Mouse (Mus musculus) hindbrain, embryonic 11.5 days (tissue): ENCODE measurements around the gene Pga5. TPM values are rescaled to one million over a fixed set of nuclear protein-coding genes. Genes with fewer than 3 reads are reported as not detected.

Experiments
- ATAC-seq: fragments of 200-750 bp; cut with Nextera tagmentation; 2 replicates; pipeline ENCODE4 v1.8.0; 2017; ENCODE audit warnings: mild to moderate bottlenecking, moderate TSS enrichment, moderate library complexity; ENCODE audit not compliant: low FRiP score
- DNase-seq: peaks from one replicate; pipeline ENCODE4 v3.0.0-alpha.2; 2015; ENCODE audit warnings: low spot score
- H3K27ac ChIP-seq: fragments of 300-500 bp; sonication (generic); 2 replicates; pipeline ENCODE4 v1.5.1; 2014; ENCODE audit warnings: mild to moderate bottlenecking, low read depth, low read length
- H3K27me3 ChIP-seq: fragments of 300-500 bp; sonication (generic); 2 replicates; pipeline ENCODE4 v1.6.1; 2014; ENCODE audit warnings: mild to moderate bottlenecking, low read length, moderate library complexity, mixed read lengths; ENCODE audit not compliant: control insufficient read depth, insufficient read depth
- H3K36me3 ChIP-seq: fragments of 300-500 bp; sonication (generic); 2 replicates; pipeline ENCODE4 v1.6.1; 2014; ENCODE audit warnings: mild to moderate bottlenecking, low read length, moderate library complexity, mixed read lengths; ENCODE audit not compliant: control insufficient read depth, insufficient read depth
- H3K4me1 ChIP-seq: fragments of 300-500 bp; sonication (generic); replicated peaks from 2 replicates; pipeline ENCODE4 v1.6.1; 2014; ENCODE audit warnings: low read length, mixed read lengths; ENCODE audit not compliant: control insufficient read depth, insufficient read depth
- H3K4me2 ChIP-seq: fragments of 300-500 bp; sonication (generic); replicated peaks from 2 replicates; pipeline ENCODE4 v1.6.1; 2014; ENCODE audit warnings: mild to moderate bottlenecking, low read depth, low read length
- H3K4me3 ChIP-seq: fragments of 300-500 bp; sonication (generic); 2 replicates; pipeline ENCODE4 v1.5.1; 2014; ENCODE audit warnings: low read depth, low read length
- H3K9ac ChIP-seq: fragments of 300-500 bp; sonication (generic); 2 replicates; pipeline ENCODE4 v1.6.1; 2014; ENCODE audit warnings: low read depth, low read length
- H3K9me3 ChIP-seq: fragments of 300-500 bp; sonication (generic); 2 replicates; pipeline ENCODE4 v1.6.1; 2016; ENCODE audit warnings: low read length; ENCODE audit not compliant: control insufficient read depth
- WGBS: fragments of 180-500 bp; shearing (Covaris S2); extraction: QIAGEN DNeasy Blood & Tissue Kit; methylation state at CpG from one replicate; pipeline ENCODE4 v1.1.7; 2014; 5-methylcytosine and 5-hydroxymethylcytosine counted together
- polyA plus RNA-seq: library from polyadenylated mRNA; unstranded; fragments of >200 nt; fragmentation: Nextera tagmentation; extraction: Ambion mirVana; gene quantifications from 2 replicates; pipeline ENCODE4 v1.2.1, GENCODE M21; 2014

Pga5 gene
- polyA plus RNA-seq, 1 experiment from 2014 or later: not detected

DNA sequence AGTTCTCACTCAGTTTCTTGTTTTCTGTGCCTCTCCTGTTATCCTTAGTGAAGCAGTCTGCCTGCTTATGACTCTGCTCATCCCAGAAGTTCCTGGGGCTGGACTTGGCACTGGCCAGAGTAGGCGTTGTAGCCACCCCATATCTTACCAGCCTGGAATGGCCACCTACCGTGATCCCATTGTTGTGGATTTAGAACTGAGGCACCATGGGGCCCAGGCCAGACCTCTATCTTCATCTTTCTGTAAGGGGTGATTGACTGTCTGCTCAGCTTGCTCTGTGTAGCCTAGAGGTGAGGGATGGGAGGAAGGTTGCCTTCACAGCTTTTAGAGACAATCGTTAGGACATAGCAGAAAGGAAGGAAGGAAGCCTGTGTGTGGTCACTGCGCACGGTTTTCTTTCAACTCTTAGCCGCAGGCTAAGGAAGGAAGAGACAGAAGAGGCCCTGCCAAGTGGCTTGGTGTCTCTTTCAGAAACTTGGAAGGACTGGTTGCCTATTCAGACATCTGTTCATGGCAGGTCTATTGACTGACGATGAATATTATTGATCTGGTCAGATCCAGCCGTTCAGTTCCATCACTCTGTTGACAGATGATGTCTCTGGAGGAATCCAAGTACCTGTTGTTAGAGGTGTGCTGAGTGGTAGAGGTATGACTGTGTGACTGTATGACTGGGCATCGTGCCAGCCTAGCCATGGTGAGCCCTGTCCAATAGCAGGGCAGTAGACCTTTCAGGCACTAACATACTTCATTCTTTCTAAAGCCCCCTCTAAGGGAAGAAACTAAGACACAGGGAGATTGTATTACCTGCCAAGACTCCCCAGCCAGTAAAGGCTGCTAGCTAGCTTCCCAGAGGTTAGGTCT is 20.5 kb upstream of the Pga5 start:
- DNase-seq: no peak
- no peaks in the 10 kb centered on the region for H3K27me3 ChIP-seq
- no peak overlapping the region for H3K9ac ChIP-seq
- ATAC-seq: no peak; the same call in 1 of the 2 replicates
- peaks cover 3% of the 10 kb centered on the region for H3K4me1 ChIP-seq
- H3K4me3 ChIP-seq: no peak overlapping the region
- H3K9me3 ChIP-seq: no peaks in the 10 kb centered on the region
- no peaks in the 10 kb centered on the region for H3K36me3 ChIP-seq
- no peak overlapping the region for H3K4me2 ChIP-seq
- 74% methylated on average over 9 of the region's 9 CpGs for WGBS
- H3K27ac ChIP-seq: no peak overlapping the region

DNA sequence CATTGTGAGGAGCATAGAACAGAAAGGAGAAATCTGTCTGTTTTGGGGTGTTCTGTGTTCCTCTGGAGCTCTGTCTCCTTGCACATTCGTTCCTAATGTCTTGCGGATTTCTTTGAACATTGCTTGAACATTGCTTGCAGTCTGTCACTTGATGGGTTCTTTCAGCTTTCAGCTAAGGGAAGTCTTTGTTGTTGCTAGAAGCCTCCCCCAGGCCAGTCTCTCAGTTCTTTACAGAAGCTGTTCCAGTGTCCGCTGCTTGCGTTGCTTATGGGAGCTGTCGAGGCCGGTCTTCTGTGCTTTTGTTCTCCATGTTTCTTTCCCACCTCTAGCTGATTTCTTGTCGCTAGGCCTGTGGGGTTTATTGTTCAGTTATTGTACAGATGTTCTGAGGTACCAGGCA is 17.9 kb upstream of the Pga5 start:
- ATAC-seq (no peak), DNase-seq (peak; percentile 29)
- no peaks in the 10 kb centered on the region for H3K9me3 ChIP-seq
- no peaks in the 10 kb centered on the region for H3K27me3 ChIP-seq
- peak overlapping the region; percentile 4; the same call in 1 of the 2 replicates for H3K9ac ChIP-seq
- H3K27ac ChIP-seq: peak overlapping the region; percentile 58
- no peaks in the 10 kb centered on the region for H3K36me3 ChIP-seq
- 38% methylated on average over 7 of the region's 7 CpGs for WGBS
- no peak overlapping the region for H3K4me3 ChIP-seq
- H3K4me2 ChIP-seq: no peak overlapping the region
- H3K4me1 ChIP-seq: peaks cover 3% of the 10 kb centered on the region

DNA sequence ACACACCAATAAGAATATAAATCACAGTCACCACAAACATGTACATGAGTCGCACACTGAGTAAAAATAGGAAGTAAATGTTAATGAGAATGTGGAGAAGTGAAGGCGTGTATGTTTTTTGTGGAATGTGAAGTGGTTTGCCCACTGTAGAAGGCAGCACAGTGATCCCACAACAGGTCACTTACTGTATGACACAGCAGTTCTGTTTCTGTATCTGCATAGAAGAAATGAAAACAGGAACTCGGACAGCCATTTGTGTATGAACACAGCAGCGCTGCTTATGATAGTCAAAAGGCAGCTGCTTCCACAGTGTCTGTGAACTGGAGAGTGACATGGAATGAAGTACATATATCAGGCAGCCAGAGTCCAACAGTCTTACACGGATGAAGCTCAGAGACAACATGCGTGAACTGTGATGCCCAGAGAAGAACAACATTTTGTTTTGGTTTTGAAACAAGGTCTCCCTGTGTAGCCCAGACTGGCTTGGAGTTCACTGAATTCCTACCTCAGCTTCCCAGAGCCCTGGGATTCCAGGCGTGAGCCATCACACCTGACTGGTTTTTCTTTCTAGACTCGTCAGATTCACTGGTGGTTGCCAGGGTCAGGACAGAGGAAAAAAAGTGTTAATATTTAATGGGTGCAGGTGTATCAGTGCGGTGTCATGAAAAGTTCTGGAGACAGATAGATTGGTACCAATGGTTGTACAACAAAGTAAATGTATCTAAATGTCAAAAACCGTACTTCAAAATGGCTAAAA is 16.2 kb upstream of the Pga5 start:
- 91% methylated on average over 10 of the region's 10 CpGs for WGBS
- no peak overlapping the region for H3K9ac ChIP-seq
- H3K9me3 ChIP-seq: no peaks in the 10 kb centered on the region
- no peak for ATAC-seq
- no peak overlapping the region for H3K27ac ChIP-seq
- H3K36me3 ChIP-seq: no peaks in the 10 kb centered on the region
- H3K27me3 ChIP-seq: no peaks in the 10 kb centered on the region
- H3K4me3 ChIP-seq: no peak overlapping the region
- H3K4me2 ChIP-seq: no peak overlapping the region
- peaks cover 3% of the 10 kb centered on the region for H3K4me1 ChIP-seq
- no peak for DNase-seq

DNA sequence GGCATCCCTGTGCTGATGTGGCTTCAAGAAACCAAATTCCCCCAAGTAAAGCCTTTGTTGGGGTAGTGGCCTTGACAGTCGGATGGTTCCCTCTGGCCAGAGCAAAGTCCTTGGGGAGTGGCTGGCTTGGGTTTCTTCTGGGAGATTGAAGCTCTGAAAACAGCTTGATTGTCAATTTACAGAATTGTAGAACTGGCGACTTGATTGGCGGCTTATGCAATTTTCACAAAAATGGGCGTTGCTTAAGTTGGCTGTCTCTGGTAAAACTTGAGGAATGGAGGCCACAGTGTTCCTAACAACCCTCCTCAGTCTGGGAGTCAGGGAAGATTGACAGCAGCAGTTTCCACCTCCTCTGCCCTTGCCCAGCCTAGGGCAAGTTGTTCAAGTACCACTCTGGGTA is 14.5 kb upstream of the Pga5 start:
- H3K36me3 ChIP-seq: no peaks in the 10 kb centered on the region
- ATAC-seq (no peak), DNase-seq (no peak)
- no peak overlapping the region for H3K27ac ChIP-seq
- WGBS: 94% methylated on average over 4 of the region's 4 CpGs
- H3K9me3 ChIP-seq: no peaks in the 10 kb centered on the region
- no peaks in the 10 kb centered on the region for H3K27me3 ChIP-seq
- H3K4me1 ChIP-seq: peaks cover 6% of the 10 kb centered on the region; the same call in 1 of the 2 replicates
- H3K4me2 ChIP-seq: no peak overlapping the region
- no peak overlapping the region for H3K9ac ChIP-seq
- H3K4me3 ChIP-seq: no peak overlapping the region

DNA sequence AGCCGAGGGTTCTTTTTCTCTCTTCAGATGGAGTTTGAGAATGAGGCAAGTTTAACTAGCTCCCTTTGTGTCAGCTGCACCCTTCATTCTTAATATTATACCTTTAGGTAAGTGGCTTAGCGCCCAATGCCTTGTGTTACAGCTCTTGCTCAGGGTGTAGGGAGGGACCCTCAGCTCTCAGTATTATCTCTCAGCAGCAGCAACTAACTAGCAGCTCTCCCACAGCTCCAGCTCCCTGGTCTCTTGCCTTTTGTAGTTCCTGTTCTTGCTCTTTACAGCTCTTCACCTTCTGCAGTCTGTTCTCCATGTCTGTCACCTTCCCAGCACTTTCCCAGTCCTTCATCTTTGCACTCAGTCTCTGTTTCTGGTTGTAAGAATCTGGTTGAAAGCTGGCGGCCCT is 13.8 kb upstream of the Pga5 start:
- Histone ChIP-seq H3K27ac (no peak overlapping the region), H3K4me1 (peaks cover 6% of the 10 kb centered on the region; the same call in 1 of the 2 replicates), H3K9me3 (no peaks in the 10 kb centered on the region), H3K27me3 (no peaks in the 10 kb centered on the region), H3K4me3 (no peak overlapping the region), H3K4me2 (no peak overlapping the region), H3K9ac (no peak overlapping the region), H3K36me3 (no peaks in the 10 kb centered on the region)
- no peak for DNase-seq
- ATAC-seq: no peak
- 69% methylated on average over 3 of the region's 3 CpGs for WGBS

DNA sequence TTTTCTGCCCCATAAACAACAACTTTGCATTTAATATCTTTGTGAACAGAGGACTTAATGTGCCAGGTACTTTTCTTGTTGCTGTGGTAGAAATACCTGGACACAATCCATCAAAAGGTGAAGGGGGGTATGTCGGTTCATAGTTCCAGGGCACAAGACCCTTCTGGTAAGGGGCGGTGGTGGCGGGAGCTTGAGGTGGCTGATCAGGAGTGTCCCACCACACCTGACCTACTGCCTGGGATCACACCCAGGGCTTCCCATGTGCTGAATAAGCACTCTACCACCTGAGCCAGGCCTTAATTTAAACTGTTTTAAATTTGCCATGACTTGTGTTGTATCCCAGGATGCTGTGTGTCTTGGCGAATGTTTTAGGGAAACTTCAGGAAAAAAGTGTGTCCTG is 13.2 kb upstream of the Pga5 start:
- Histone ChIP-seq H3K4me2 (no peak overlapping the region), H3K4me1 (peaks cover 6% of the 10 kb centered on the region; the same call in 1 of the 2 replicates), H3K27ac (no peak overlapping the region), H3K27me3 (no peaks in the 10 kb centered on the region), H3K36me3 (no peaks in the 10 kb centered on the region), H3K9ac (no peak overlapping the region), H3K4me3 (no peak overlapping the region), H3K9me3 (no peaks in the 10 kb centered on the region)
- ATAC-seq: no peak
- WGBS: 93% methylated on average over 4 of the region's 4 CpGs
- DNase-seq: no peak

DNA sequence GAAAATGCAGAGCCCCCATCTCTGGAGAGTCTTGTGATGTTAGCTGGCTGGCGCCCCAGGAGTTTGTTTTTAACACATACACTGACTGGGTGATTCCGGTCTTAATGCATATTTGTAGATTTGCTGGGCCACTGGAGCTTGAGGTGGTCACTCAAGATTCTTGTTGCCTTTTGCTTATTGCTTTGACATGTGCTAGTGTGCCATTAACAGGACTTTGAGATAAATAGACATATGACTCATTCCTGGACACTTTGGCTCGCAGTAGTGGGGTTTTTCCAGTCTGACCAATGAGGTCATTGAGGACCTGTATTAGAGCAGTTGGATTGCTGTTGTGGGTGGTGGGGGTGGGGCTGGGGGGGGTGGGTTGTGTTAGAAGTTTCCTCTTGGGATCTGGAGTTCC is 12.5 kb upstream of the Pga5 start:
- Histone ChIP-seq H3K27me3 (no peaks in the 10 kb centered on the region), H3K27ac (no peak overlapping the region)

DNA sequence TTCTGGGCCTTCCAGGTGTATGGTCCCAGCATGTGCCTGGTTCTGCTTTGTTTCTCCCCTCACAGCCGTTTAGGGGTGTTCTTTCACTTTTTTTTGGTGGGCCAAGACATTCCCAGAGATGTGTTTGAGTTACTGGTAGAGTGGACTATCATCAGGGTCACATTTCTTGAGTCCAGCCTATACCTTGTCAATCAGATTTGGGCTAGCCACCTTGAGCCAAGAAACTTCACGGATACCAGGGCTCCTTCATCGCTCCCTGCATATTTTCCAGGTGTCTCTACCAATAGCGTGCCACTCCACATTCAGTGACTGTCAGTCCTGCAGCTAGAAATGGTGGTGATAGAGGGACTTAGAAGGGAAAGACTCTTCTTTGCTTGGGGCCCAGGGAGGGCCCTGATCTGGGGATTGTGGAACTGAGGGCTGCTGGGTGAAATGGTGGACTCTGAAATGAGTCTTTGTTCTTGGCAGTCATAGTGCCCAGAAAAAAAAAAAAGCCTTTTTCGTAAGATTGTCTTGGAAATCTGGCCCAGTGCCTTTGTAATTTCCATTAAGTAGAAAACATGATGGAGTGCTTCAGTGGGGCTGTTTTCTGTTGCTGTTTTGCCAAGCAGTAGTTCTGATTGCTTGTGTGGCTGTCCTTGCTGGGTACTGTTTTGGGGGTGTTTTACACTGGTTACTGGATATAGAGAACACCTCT is 11.7 kb upstream of the Pga5 start:
- no peaks in the 10 kb centered on the region for H3K9me3 ChIP-seq
- WGBS: 68% methylated on average over 5 of the region's 5 CpGs
- H3K36me3 ChIP-seq: no peaks in the 10 kb centered on the region
- H3K4me2 ChIP-seq: peak overlapping the region; percentile 69
- no peak for DNase-seq
- H3K4me1 ChIP-seq: peaks cover 3% of the 10 kb centered on the region; the same call in 1 of the 2 replicates
- H3K9ac ChIP-seq: peak overlapping the region; percentile 86
- no peak for ATAC-seq
- H3K27ac ChIP-seq: peak overlapping the region; percentile 94
- no peaks in the 10 kb centered on the region for H3K27me3 ChIP-seq
- peak overlapping the region; percentile 73 for H3K4me3 ChIP-seq

More for the DNA sequence above, 12.5 kb upstream of the Pga5 start:
- Histone ChIP-seq H3K9me3 (no peaks in the 10 kb centered on the region), H3K36me3 (no peaks in the 10 kb centered on the region), H3K4me1 (peaks cover 5% of the 10 kb centered on the region; the same call in 1 of the 2 replicates), H3K4me2 (0 out of 2 replicates have a peak overlapping the region, but pooled peaks have one; percentile 11), H3K4me3 (no peak overlapping the region), H3K9ac (no peak overlapping the region)
- WGBS: 87% methylated on average over 3 of the region's 3 CpGs
- no peak for DNase-seq
- ATAC-seq: no peak
